Mouse (Mus musculus): Measurements from ENCODE around the gene Tbccd1.
"Not testable (repeated sequence)": the region's sequence is repeated elsewhere in the genome, so short reads cannot be mapped to it uniquely, and the experiment has no call there.

The Tbccd1 gene

GRCm38 (mm10) chr16:22798520-22798919 is 58.9 kb downstream of the Tbccd1 start:
- in situ Hi-C loops (cut with MboI; ENCODE audit: low sequenced_read_pairs): no loop called here

DNA sequence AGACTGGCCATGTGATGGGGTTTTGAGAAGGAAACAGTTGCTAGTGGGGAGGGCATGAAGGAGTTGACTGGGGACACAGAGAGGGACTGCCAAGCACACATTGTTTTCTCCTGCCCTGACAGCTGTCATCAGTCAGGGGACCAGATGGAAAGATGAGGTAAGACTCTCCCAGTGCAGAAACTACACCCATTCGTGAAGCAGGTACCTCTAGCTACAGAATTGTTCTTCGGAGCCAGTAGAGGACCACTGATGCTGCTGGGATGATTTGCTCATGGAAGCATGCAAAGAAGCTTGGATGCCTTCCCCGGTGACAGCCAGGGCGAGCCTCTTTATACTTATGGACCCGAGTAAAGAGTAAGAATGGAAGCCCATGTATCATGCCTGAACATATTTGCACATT is 59.9 kb downstream of the Tbccd1 start:
- in situ Hi-C loops (cut with MboI; ENCODE audit: low sequenced_read_pairs): no loop called here

DNA sequence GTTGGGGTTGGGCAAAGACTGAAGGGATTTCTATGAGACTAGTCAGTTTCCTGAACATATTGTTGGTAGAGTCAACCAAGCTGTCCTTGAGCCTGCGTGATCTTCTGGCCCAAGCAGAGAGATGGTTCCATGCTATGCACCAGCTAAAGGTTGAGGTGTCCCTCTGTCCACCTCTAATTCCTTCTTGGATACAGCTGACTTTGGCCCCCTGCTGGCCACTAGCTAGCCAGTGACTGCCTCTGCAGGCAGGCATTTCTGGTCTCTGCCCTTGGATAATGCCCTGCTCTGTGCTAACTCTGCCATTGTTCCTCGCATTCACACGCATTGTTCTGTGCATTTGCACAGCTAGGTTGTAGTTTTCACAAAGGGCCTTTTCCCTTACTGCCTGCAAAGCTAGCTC is 62.0 kb downstream of the Tbccd1 start:
- in situ Hi-C loops (cut with MboI; ENCODE audit: low sequenced_read_pairs): no loop called here

DNA sequence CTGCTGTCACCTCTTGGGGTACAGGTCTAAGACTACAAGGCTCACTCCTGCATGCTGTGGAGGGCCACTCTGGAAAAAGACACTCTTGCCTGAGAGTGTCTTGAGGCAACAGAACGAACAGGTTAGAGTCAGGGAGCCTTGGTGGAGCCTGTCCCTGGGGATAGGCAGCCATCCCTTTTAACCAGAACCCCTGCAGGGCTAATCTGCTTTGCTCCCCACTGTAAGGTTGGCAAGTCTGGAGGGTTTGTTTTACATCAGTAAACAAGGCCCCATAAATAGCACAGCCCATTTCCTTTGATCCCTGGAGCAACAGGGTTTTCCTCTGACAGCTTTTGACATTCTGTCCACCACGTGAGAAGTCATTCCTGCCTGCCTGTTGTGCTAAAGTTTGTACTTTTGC is 66.2 kb downstream of the Tbccd1 start:
- in situ Hi-C loops (cut with MboI; ENCODE audit: low sequenced_read_pairs): no loop called here

DNA sequence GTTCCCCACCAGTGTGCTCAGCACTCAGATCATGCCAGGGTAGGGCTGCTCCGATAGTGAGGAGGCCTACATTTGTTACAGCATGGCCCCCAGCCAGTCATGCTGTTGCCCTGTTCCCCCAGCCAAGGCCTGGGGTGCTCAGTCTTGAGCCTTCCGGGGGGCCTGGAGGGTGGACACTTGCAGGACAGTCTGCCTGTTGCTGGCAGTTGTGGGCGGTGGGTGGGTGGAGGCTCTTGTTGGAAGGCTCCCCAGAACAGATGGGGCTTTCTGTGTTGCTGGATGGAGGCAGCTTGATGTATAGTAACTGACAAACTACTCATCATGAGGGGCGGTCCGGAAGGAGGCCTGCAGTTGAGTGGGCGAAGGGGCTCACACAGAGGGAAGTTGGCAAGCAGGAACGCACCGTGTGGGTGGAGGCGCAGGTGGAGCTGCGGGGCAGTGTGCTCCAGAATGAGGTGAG is 67.5 kb downstream of the Tbccd1 start:
- in situ Hi-C loops (cut with MboI; ENCODE audit: low sequenced_read_pairs): no loop called here

DNA sequence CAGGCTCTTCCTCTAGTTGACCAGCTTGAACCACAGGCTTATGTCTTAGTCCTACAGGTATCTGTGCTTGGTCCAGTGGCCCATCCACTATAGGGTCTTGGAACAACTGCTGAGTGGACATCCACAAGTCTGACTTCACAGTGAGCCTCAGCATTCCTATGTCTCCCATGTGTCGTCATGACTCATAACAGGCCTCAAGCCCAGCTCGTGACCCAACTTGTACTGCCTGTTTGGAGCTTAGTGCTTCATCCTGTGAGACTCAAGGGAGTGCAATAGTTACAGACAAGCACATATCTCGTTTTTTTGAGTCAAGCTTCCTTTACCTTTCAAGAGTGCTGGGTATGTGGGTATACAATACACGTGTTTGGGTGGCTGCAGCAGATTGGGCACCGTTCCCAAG is 74.8 kb downstream of the Tbccd1 start:
- in situ Hi-C loops (cut with MboI; ENCODE audit: low sequenced_read_pairs): no loop called here

DNA sequence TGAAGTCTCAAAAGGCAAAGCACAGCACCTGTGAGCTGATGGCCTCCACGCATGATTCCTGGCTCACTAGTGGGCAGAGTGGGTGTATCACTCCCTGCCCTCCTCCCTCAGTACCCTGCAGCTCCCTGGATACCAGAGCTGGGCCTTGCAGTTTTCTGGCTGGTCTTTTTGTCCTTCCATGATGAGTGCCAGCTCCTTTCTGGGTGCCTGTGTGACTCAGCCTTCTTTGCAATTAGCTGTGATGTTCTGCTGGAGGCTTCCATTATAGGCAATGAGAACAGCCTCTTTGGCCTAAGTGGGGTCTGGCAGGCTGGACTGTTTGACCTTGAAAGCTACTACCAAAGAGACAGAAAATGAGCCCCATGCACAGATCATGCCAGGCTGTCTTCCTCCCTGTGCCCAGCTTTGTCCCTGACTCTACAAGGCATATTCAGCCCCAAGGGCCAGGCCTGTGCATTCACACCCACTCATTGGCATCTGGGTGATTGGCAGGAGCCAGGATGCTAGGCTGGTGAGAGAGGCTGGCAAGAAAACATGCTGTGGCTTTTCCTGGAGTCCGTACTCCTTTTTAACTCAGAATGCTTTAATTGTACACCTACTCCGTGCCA is 78.1 kb downstream of the Tbccd1 start:
- in situ Hi-C loops (cut with MboI; ENCODE audit: low sequenced_read_pairs): no loop called here

GRCm38 (mm10) chr16:22778296-22778695 is 79.2 kb downstream of the Tbccd1 start:
- in situ Hi-C loops (cut with MboI; ENCODE audit: low sequenced_read_pairs): not testable (repeated sequence)

- in situ Hi-C loops (cut with MboI; ENCODE audit: low sequenced_read_pairs): no loop called here
Observed at GRCm38 (mm10) chr16:22775471-22775985, 81.9 kb downstream of the Tbccd1 start.

GRCm38 (mm10) chr16:22768661-22769060 is 88.8 kb downstream of the Tbccd1 start:
- in situ Hi-C loops (cut with MboI; ENCODE audit: low sequenced_read_pairs): no loop called here

GRCm38 (mm10) chr16:22767405-22767804 is 90.1 kb downstream of the Tbccd1 start:
- in situ Hi-C loops (cut with MboI; ENCODE audit: low sequenced_read_pairs): no loop called here

DNA sequence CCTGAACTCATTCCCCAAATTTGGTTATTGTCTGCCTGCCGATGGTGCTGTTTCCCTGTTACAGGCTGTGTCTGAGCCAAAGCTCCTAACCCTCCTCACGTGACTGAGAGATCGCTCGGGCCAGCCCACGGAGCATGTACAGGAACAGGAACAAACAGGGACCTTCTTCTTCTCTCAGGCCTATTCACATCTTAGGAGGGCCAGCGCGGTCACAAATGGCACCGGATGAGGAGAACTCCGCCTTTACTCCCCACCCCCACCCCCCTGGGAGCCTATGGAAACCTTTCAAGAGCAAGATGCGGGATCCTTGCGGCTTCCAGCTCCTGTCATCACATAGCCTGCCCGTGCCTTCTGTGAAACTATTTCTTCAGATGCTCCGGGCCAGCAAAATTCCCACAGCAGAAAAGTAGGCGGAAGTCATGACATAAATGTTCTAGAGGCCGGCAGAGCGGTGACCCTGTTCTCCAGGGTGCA is 90.7 kb downstream of the Tbccd1 start:
- in situ Hi-C loops (cut with MboI; ENCODE audit: low sequenced_read_pairs): no loop called here

DNA sequence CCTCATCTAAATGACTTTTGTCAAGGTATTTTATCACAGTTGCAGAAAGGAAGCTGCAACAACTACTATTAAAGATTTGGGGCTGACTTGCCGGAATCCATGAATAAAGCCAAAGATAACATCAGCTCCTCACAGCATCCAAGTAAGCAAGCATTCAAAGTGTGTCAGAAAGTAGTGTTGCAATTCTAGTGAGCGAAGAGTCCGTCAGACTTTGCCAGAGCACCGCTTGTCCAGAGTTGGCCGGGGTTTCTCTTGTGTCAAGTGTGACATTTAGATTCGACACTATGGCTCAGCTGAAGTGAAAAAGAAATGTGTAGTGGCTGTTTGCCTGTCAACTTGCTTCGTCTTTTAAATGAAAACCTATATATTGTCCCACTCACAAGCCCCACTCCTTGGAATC is 91.9 kb downstream of the Tbccd1 start:
- in situ Hi-C loops (cut with MboI; ENCODE audit: low sequenced_read_pairs): no loop called here
